Mouse (Mus musculus) C2C12 (cell line): ENCODE measurements around the gene Angptl6. TPM values are rescaled to one million over a fixed set of nuclear protein-coding genes. Genes with fewer than 3 reads are reported as not detected.
A peak's percentile ranks its signal among the peaks of the same experiment; 100 is the strongest.

Source experiments
- H3K27me3 ChIP-seq: one replicate; pipeline ENCODE4 v1.6.1; 2011; ENCODE audit not compliant: control insufficient read depth, insufficient read depth, insufficient read length
- H3K36me3 ChIP-seq: one replicate; pipeline ENCODE4 v1.6.1; 2011; ENCODE audit not compliant: control insufficient read depth, insufficient read depth
- H3K4me3 ChIP-seq: one replicate; pipeline ENCODE4 v1.5.1; 2011; ENCODE audit warnings: mild to moderate bottlenecking, control low read depth; ENCODE audit not compliant: poor library complexity, insufficient read depth, severe bottlenecking
- H3K79me2 ChIP-seq: one replicate; pipeline ENCODE4 v1.6.1; 2011; ENCODE audit not compliant: control insufficient read depth, insufficient read depth
- H3K79me3 ChIP-seq: one replicate; pipeline ENCODE4 v1.6.1; 2011; ENCODE audit warnings: low read depth, control low read depth
- H3ac ChIP-seq: one replicate; pipeline ENCODE3; 2011; ENCODE audit warnings: low read depth; ENCODE audit not compliant: control insufficient read depth, insufficient read length
- CEBPB ChIP-seq: IDR thresholded peaks from one replicate; pipeline ENCODE4 v1.6.1; 2011; ENCODE audit warnings: low read depth, mild to moderate bottlenecking, control low read depth, moderate library complexity
- CTCF ChIP-seq: IDR thresholded peaks from one replicate; pipeline ENCODE4 v1.5.1; 2011; ENCODE audit not compliant: control insufficient read depth, insufficient read depth, insufficient read length
- FOSL1 ChIP-seq: IDR thresholded peaks from one replicate; pipeline ENCODE4 v1.8.0; 2011; ENCODE audit warnings: mild to moderate bottlenecking, low read length; ENCODE audit not compliant: poor library complexity, insufficient read depth, severe bottlenecking
- MAX ChIP-seq: IDR thresholded peaks from one replicate; pipeline ENCODE4 v1.6.1; 2011; ENCODE audit warnings: mild to moderate bottlenecking, control low read depth
- MYOD1 ChIP-seq: IDR thresholded peaks from one replicate; pipeline ENCODE4 v1.6.1; 2011; ENCODE audit warnings: low read depth; ENCODE audit not compliant: control insufficient read depth, insufficient read length
- MYOG ChIP-seq: IDR thresholded peaks from one replicate; pipeline ENCODE4 v1.6.1; 2011; ENCODE audit not compliant: control insufficient read depth, insufficient read length; ENCODE audit errors: extremely low read depth
- USF1 ChIP-seq: IDR thresholded peaks from one replicate; pipeline ENCODE4 v1.6.1; 2011; ENCODE audit warnings: low read depth, mild to moderate bottlenecking, control low read depth, moderate library complexity
- microRNA-seq: library from miRNA; unstranded; fragments of <30 nt; microRNA quantifications from one replicate; pipeline ENCODE4, GENCODE M21; 2019; ENCODE audit warnings: borderline microRNAs expressed
- polyA plus RNA-seq: library from polyadenylated mRNA; unstranded; fragments of >200 nt; fragmentation: generic; extraction: Trizol; gene quantifications from one replicate; pipeline ENCODE4 v1.2.1, GENCODE M21; 2012; ENCODE audit warnings: missing spikeins

The Angptl6 gene
- polyA plus RNA-seq, 1 experiment, result 0.92 TPM

DNA sequence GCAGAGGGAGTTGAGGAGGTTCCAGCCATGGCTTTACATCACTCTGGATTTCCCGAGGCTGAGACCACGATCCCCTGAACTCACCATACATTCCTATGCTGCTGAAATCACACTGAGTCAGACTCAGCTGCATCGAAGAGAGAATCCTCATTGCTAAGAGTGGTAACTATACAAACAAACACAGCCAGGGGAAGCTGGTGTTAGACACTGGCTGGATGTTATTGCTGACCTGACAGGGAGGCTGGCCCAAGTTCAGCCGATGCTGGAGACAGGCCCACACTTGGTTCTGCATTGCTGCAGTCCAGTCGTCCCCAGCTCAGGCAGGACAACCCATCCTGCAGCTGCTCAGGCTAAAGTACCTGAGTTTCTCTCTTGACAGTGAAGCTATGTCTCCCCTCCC lies 53.7 kb downstream of the Angptl6 start:
- TF ChIP-seq CTCF (no peak), FOSL1 (no peak), USF1 (no peak), MAX (no peak), MYOD1 (no peak), CEBPB (no peak), MYOG (no peak)

More for the DNA sequence above, 53.7 kb downstream of the Angptl6 start:
- H3K27me3 ChIP-seq, result no peaks in the 10 kb centered on the region
- H3K4me3 ChIP-seq, result no peak overlapping the region
- no peaks in the 10 kb centered on the region for H3K79me3 ChIP-seq
- no peaks in the 10 kb centered on the region for H3K36me3 ChIP-seq
- H3ac ChIP-seq, result no peak overlapping the region
- no peaks in the 10 kb centered on the region for H3K79me2 ChIP-seq

Small RNA genes lying within 50 kb of the gene (microRNA-seq; reads per million reads assigned to microRNA genes)
- 0.88 reads per million, percentile 19 among the genes with 10 or more reads in this experiment for gene Mir7081

Other genes with a start within 250 kb of the Angptl6 start
- 566 TPM for gene Ubl5, start 236.8 kb downstream of the Angptl6 start, polyA plus RNA-seq
- 7.9 TPM for gene Fbxl12, start 235.0 kb downstream of the Angptl6 start, polyA plus RNA-seq
- gene Pin1, start 227.6 kb downstream of the Angptl6 start, polyA plus RNA-seq, result 55.5 TPM
- 0.09 TPM for gene Olfm2, start 133.4 kb downstream of the Angptl6 start, polyA plus RNA-seq
- gene Col5a3, start 64.7 kb downstream of the Angptl6 start, polyA plus RNA-seq, result 1.3 TPM
- not detected for gene Rdh8, start 61.2 kb downstream of the Angptl6 start, polyA plus RNA-seq
- gene A230050P20Rik, start 11.1 kb downstream of the Angptl6 start, polyA plus RNA-seq, result 11.8 TPM
- 88.3 TPM for gene Ppan, start 8.4 kb upstream of the Angptl6 start, polyA plus RNA-seq
- gene Eif3g, start 18.9 kb upstream of the Angptl6 start, polyA plus RNA-seq, result 247 TPM
- 69.7 TPM for gene Dnmt1, start 80.2 kb upstream of the Angptl6 start, polyA plus RNA-seq
- 13.0 TPM for gene S1pr2, start 97.1 kb upstream of the Angptl6 start, polyA plus RNA-seq
- gene Mrpl4, start 123.0 kb upstream of the Angptl6 start, polyA plus RNA-seq, result 107 TPM
- gene Icam1, start 136.3 kb upstream of the Angptl6 start, polyA plus RNA-seq, result 0.09 TPM
- 0.43 TPM for gene Icam4, start 149.6 kb upstream of the Angptl6 start, polyA plus RNA-seq
- 0.46 TPM for gene Icam5, start 152.3 kb upstream of the Angptl6 start, polyA plus RNA-seq
- 0.43 TPM for gene Zglp1, start 187.4 kb upstream of the Angptl6 start, polyA plus RNA-seq
- gene Gm49373, start 193.4 kb upstream of the Angptl6 start, polyA plus RNA-seq, result 0.96 TPM
- 109 TPM for gene Fdx1l, start 193.9 kb upstream of the Angptl6 start, polyA plus RNA-seq
- gene Gm38431, start 212.3 kb upstream of the Angptl6 start, polyA plus RNA-seq, result 1.3 TPM
- gene Raver1, start 212.3 kb upstream of the Angptl6 start, polyA plus RNA-seq, result 49.2 TPM